Mouse (Mus musculus) forebrain, embryonic 10.5 days (tissue): ENCODE measurements around the gene 4930562C15Rik. TPM values are rescaled to one million over a fixed set of nuclear protein-coding genes. Genes with fewer than 3 reads are reported as not detected.
"Not testable (repeated sequence)": the region's sequence is repeated elsewhere in the genome, so short reads cannot be mapped to it uniquely, and the experiment has no call there.

ENCODE experiments used
- DNase-seq: peaks from one replicate; pipeline ENCODE4 v3.0.0-alpha.2; 2017; ENCODE audit warnings: low spot score; ENCODE audit errors: extremely low spot score
- H3K27ac ChIP-seq: fragments of 300-500 bp; sonication (generic); 2 replicates; pipeline ENCODE4 v1.5.1; 2016; ENCODE audit warnings: mild to moderate bottlenecking
- H3K27me3 ChIP-seq: fragments of 300-500 bp; sonication (generic); 2 replicates; pipeline ENCODE4 v1.6.1; 2016; ENCODE audit warnings: mild to moderate bottlenecking; ENCODE audit not compliant: poor library complexity, severe bottlenecking
- H3K36me3 ChIP-seq: fragments of 300-500 bp; sonication (generic); replicated peaks from 2 replicates; pipeline ENCODE4 v1.6.1; 2016; ENCODE audit warnings: mild to moderate bottlenecking, moderate library complexity
- H3K4me1 ChIP-seq: fragments of 300-500 bp; sonication (generic); 2 replicates; pipeline ENCODE4 v1.6.1; 2016
- H3K4me3 ChIP-seq: fragments of 300-500 bp; sonication (generic); 2 replicates; pipeline ENCODE4 v1.5.1; 2016; ENCODE audit warnings: mild to moderate bottlenecking, moderate library complexity
- H3K9me3 ChIP-seq: fragments of 300-500 bp; sonication (generic); 2 replicates; pipeline ENCODE4 v1.6.1; 2016; ENCODE audit warnings: mild to moderate bottlenecking, moderate library complexity
- WGBS: fragments of 180-500 bp; shearing (Covaris S2); methylation state at CpG from one replicate; pipeline ENCODE4 v1.1.7; 2016; 5-methylcytosine and 5-hydroxymethylcytosine counted together
- polyA plus RNA-seq: library from polyadenylated mRNA; unstranded; fragments of >200 nt; fragmentation: Nextera tagmentation; extraction: Ambion mirVana; gene quantifications from 2 replicates; pipeline ENCODE4 v1.2.1, GENCODE M21; 2016

4930562C15Rik gene
- 0.22 and 0.25 TPM in 2 replicates for polyA plus RNA-seq

DNA sequence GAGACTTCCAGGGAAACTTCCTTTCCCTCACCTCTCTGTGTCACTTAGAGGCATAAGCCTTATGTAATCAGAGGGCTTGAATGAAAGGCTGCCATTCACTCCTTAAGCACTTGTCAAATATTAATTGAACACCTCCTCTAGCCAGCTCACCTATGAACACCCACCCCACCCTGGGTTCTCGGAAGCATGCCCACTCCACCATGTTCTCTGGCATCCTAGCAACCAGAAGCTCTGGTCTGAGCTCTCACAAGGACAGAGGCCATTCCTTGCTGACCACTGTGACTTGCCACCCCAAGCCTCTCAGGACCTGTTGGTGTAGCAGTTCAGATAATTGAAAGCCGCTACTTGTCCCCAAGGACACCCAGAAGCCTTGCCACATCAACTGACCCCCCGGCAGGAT lies at the start of gene 4930562C15Rik:
Gene 4930562C15Rik (plus strand): TSS at position 226 of the 400 bp plus-strand sequence.
- WGBS = 91% methylated on average over 3 of the region's 3 CpGs
- Histone ChIP-seq H3K36me3 (no peaks in the 10 kb centered on the region), H3K27ac (no peak within 1 kb of the TSS), H3K4me3 (no peak within 1 kb of the TSS), H3K9me3 (no peaks in the 10 kb centered on the region), H3K4me1 (no peaks in the 10 kb centered on the region), H3K27me3 (no peaks in the 10 kb centered on the region; the same call in 1 of the 2 replicates)
- no peak for DNase-seq

GRCm38 (mm10) chr16:4785706-4786105 lies 49.5 kb upstream of the 4930562C15Rik start:
- no peak for DNase-seq
- 69% methylated on average over 4 of the region's 4 CpGs for WGBS

DNA sequence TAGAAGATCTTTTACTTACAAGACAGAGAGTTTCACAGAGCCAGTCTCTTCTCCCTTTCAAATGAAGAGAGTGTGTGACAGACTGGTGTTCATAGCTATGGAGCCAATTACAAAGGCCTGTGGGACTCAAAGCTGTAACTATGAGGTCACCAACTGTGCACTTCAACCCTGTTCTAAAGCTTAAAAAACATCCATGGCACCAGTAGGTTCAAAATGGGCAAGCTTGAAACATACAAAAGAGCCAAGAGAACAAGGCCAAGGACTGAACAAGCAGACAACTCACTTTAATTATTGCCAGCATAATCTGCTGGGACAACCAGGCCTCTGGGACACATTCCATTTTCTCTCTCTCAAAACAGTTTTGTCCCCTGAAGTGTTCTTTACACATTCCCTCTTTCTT lies 47.0 kb upstream of the 4930562C15Rik start:
- Histone ChIP-seq H3K4me3 (peak overlapping the region; percentile 80; the same call in 1 of the 2 replicates), H3K9me3 (no peaks in the 10 kb centered on the region), H3K36me3 (peaks cover 20% of the 10 kb centered on the region), H3K27ac (no peak overlapping the region), H3K4me1 (peaks cover 41% of the 10 kb centered on the region), H3K27me3 (no peaks in the 10 kb centered on the region)
- DNase-seq = no peak

More at GRCm38 (mm10) chr16:4785706-4786105, 49.5 kb upstream of the 4930562C15Rik start:
- Histone ChIP-seq H3K27ac (no peak overlapping the region), H3K36me3 (peaks cover 36% of the 10 kb centered on the region), H3K9me3 (no peaks in the 10 kb centered on the region), H3K27me3 (no peaks in the 10 kb centered on the region), H3K4me3 (no peak overlapping the region), H3K4me1 (peaks cover 41% of the 10 kb centered on the region)

DNA sequence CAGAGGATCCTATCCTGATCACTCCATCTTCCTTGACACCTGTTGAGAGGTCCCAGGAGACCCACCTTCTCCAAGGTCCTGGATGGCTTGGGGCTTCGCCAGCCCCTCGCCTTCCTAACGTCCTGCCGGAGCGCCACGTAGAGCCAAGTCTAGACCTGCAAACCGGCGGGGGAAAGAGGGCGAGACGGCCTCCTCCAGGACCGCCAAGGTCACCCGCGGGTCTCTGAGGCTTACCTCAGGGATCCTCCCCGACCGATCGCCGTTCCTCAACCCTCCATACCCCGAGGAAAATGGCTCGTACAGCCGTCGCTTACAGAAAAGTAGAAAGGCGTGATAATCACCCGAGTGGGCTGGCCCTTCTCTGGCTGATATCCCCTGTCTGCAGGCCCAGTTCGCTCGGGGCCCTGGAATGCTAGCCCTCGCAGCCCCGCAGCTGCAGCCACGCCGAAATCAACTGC lies 45.9 kb upstream of the 4930562C15Rik start:
- no peaks in the 10 kb centered on the region for H3K9me3 ChIP-seq
- H3K4me3 ChIP-seq = peak overlapping the region; percentile 80
- DNase-seq = no peak
- peak overlapping the region; percentile 99 for H3K27ac ChIP-seq
- H3K4me1 ChIP-seq = peaks cover 41% of the 10 kb centered on the region
- under 1% methylated on average over 29 of the region's 29 CpGs for WGBS
- H3K27me3 ChIP-seq = no peaks in the 10 kb centered on the region
- peaks cover 11% of the 10 kb centered on the region for H3K36me3 ChIP-seq

DNA sequence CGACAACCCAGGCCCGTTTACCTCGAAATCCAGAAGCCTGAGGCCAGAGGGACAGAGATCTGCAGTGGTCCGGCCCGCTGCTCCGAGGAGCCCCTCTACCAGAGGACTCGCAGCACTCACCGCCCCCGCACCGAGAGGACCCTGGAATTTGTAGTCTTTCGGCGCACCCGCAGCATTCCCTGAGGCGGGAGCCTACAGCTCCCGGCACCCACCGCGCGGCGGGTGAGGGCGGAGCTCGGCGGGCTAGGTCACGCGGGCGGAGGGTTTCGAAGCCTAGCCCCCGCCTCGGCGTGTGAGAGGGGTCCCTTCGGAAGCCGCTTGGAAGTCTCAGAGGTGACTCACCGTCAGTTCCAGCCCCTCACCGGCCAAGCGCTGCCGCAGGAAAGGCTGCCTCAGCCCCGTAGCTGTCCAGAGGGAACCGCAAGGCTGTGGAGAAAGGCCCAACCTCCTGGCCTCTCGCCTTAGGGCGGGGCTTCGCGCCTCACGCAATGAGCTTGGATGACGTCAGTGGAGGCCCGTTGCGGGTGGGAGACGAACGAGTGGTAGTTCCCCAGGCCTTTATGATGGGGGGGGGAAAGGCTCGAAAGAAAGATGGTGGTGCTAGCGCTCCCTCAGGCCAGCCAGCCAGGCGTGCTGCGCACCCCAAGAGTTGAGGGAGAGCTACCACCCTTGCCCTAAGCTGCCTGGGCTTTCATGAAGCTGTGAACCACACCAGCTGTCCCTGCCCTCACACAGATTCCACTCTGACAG lies 45.2 kb upstream of the 4930562C15Rik start, which contains the start of gene Cdip1:
Gene Cdip1 (minus strand): TSS at position 483 of the 750 bp plus-strand sequence.
- Histone ChIP-seq H3K36me3 (peaks cover 10% of the 10 kb centered on the region; the same call in 1 of the 2 replicates), H3K9me3 (no peaks in the 10 kb centered on the region), H3K27ac (peak within 1 kb of the TSS; percentile 99), H3K4me3 (peak within 1 kb of the TSS; percentile 80), H3K27me3 (no peaks in the 10 kb centered on the region), H3K4me1 (peaks cover 41% of the 10 kb centered on the region)
- WGBS = under 1% methylated on average over 51 of the region's 51 CpGs
- peak; percentile 93 for DNase-seq

GRCm38 (mm10) chr16:4791332-4791731 lies 43.9 kb upstream of the 4930562C15Rik start:
- Histone ChIP-seq H3K4me1 (peaks cover 34% of the 10 kb centered on the region), H3K9me3 (no peaks in the 10 kb centered on the region), H3K36me3 (peaks cover 7% of the 10 kb centered on the region; the same call in 1 of the 2 replicates), H3K27me3 (no peaks in the 10 kb centered on the region), H3K4me3 (no peak overlapping the region), H3K27ac (no peak overlapping the region)
- no peak for DNase-seq
- WGBS = 72% methylated on average over 2 of the region's 2 CpGs

DNA sequence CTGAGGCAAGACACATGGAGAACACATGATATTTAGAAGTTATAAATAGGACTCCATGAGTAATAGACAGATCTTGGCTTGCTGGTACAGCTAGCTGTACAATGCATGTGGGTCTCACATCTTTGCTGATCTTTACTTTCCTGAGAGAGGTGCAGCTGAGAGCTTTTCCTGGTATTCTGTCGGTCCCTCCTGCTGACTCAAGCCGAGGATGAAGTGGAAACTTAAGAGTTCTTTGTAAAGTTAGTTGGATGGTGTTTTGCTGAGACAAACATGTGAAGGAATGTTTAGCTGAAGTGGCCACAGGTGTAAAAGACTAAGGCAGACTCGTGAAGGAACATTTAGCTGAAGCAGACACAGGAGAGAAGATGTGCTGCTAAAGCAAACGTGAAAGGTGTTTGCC lies 38.6 kb upstream of the 4930562C15Rik start:
- no peaks in the 10 kb centered on the region for H3K4me1 ChIP-seq
- no peaks in the 10 kb centered on the region for H3K36me3 ChIP-seq
- no peaks in the 10 kb centered on the region for H3K27me3 ChIP-seq
- WGBS = 87% methylated on average over 4 of the region's 4 CpGs
- DNase-seq = no peak
- no peaks in the 10 kb centered on the region; the same call in 1 of the 2 replicates for H3K9me3 ChIP-seq
- H3K27ac ChIP-seq = no peak overlapping the region
- no peak overlapping the region for H3K4me3 ChIP-seq

DNA sequence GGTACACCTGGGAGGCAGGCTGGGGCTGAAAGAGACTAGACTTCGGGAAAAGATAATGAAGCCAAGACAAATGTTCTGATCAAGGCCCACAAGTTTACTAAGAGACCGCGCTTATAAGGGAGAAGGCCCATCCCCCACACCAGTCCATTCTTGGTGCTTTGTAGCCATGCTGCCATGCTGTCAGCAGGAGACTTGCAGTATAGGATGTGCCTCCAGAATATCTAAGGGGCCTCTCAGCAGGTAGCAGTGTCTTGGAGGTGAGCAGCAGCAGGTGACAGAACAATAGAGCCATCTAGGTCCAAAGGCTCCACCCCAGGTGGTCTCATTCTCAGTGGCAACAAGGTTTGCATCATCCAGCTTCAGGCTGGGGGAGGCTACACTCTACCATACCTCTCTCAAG lies 16.9 kb upstream of the 4930562C15Rik start:
- no peaks in the 10 kb centered on the region for H3K27me3 ChIP-seq
- no peak overlapping the region for H3K27ac ChIP-seq
- no peak overlapping the region for H3K4me3 ChIP-seq
- peaks cover 17% of the 10 kb centered on the region; the same call in 1 of the 2 replicates for H3K9me3 ChIP-seq
- no peak for DNase-seq
- WGBS = 82% methylated on average over 3 of the region's 3 CpGs
- H3K36me3 ChIP-seq = no peaks in the 10 kb centered on the region
- no peaks in the 10 kb centered on the region for H3K4me1 ChIP-seq

GRCm38 (mm10) chr16:4824466-4824865 lies 10.8 kb upstream of the 4930562C15Rik start:
- peaks cover 17% of the 10 kb centered on the region; the same call in 1 of the 2 replicates for H3K9me3 ChIP-seq
- not testable (repeated sequence) for H3K36me3 ChIP-seq, H3K4me3 ChIP-seq, H3K27ac ChIP-seq, DNase-seq, H3K4me1 ChIP-seq, H3K27me3 ChIP-seq
- 89% methylated on average over 5 of the region's 5 CpGs for WGBS

DNA sequence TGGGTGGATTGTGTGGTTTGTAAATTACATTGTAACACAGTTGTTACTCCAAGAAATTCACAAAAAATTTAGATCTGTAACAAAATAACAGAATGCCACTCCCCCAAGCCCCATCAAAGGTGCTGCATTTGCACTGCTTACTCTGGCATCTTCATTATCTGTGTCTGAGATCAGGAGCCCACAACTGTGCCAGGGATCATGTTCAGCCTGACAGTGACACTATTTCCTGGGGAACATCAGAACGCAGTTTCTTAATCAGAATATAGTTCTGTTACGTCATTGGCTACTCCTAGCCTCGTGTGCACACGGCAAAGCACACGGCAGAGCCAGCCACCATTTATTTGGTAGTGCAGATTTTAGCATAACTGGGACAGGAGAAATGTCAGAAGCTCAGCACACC lies 7.6 kb upstream of the 4930562C15Rik start:
- Histone ChIP-seq H3K4me3 (no peak overlapping the region), H3K4me1 (no peaks in the 10 kb centered on the region), H3K36me3 (no peaks in the 10 kb centered on the region), H3K27me3 (no peaks in the 10 kb centered on the region), H3K9me3 (no peaks in the 10 kb centered on the region), H3K27ac (no peak overlapping the region)
- WGBS = 94% methylated on average over 5 of the region's 5 CpGs
- no peak for DNase-seq

DNA sequence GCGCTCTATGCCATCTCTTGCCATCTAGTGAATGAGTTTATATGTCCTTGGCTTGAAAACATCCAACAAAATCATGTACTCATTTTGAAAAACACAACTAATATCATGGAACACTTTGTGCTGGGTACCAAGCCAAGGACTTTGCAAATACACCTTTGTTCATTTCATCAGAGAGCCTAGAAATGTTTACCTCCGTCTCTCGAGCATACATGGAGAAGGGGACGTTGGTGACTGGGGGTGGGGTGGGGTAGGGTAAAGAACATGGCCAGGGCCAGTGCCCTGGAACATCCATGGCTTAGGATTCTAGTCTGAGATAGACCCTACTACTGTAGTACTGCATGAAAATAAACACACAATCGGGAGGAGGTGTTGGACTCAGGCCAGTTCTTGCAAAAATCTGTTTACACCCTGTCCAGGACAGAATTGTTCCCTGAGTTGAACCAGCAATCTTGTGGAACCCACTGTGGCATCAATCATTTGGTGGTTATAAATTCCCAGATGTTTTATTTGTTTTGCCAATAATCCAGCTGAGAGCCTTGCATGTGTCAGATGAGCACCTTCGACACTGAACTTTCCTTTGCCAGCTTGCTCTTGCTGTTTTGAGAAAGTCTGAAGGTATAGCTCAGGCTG lies 5.8 kb upstream of the 4930562C15Rik start:
- Histone ChIP-seq H3K9me3 (no peaks in the 10 kb centered on the region), H3K36me3 (no peaks in the 10 kb centered on the region), H3K4me1 (no peaks in the 10 kb centered on the region), H3K4me3 (no peak overlapping the region), H3K27me3 (no peaks in the 10 kb centered on the region), H3K27ac (no peak overlapping the region)
- no peak for DNase-seq
- 87% methylated on average over 6 of the region's 6 CpGs for WGBS

DNA sequence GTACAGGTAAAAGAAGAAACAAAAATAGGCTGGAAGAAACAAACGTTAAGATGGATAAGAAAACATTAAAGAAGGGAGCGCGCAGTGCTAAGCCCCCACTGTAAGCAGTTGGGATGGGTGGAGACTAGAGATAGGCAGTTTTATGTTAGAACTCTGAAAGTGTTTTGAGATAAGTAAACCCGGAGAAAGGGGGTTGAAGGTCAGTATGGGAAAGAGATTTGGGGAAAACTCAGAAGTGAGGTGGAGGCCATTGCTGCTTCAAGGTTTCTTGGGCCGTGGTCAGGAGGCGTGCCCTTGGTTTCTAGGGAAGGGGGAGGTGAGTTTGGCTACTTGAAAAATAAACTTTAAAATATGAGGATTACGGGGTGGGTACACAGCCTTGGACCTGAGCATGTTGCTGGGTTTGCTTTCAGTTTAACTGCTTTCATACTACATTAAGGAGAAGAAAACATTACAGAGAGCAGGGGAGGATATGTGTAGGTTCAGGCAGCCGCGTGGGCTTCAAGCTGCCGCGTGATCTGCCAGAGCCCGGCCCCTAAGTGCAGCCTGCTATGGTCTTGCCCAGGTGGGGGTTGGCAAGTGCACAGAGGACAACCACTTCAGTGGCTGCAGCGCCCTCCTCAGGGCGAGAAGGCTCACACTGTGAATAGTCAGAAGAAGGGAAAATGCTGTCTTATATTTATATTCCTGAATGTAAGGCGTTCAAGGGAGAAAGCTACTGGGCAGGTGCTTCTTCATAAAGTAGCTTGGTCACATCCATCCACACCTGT lies 3.4 kb upstream of the 4930562C15Rik start:
- H3K36me3 ChIP-seq = no peaks in the 10 kb centered on the region
- WGBS = 71% methylated on average over 15 of the region's 15 CpGs
- no peaks in the 10 kb centered on the region for H3K27me3 ChIP-seq
- no peaks in the 10 kb centered on the region for H3K9me3 ChIP-seq
- H3K4me3 ChIP-seq = no peak overlapping the region
- no peaks in the 10 kb centered on the region for H3K4me1 ChIP-seq
- DNase-seq = no peak
- no peak overlapping the region for H3K27ac ChIP-seq
